Mouse (Mus musculus): ENCODE data around the gene Kcne1.

The Kcne1 gene

DNA sequence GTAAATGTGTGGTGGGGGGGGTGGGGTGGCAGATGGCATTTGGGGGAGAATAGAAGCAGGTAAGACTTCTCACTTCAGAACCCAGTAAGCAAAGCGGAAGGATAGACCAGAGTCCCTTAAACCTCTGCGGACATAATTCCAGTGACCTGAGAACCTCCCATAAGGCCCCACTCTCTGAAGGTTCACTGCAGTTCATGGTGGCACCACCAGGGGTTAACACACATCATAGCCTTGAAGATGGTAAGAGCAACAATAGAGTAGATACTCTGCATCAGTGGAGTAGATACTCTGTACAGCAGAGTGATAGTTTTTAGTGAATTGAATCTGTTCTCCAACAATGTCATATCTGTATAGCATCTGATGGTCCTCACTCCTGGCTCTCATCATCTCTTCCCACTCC lies 53.7 kb downstream of the Kcne1 start:
- DNase-seq (ENCODE audit: low spot score): peak; percentile 38

DNA sequence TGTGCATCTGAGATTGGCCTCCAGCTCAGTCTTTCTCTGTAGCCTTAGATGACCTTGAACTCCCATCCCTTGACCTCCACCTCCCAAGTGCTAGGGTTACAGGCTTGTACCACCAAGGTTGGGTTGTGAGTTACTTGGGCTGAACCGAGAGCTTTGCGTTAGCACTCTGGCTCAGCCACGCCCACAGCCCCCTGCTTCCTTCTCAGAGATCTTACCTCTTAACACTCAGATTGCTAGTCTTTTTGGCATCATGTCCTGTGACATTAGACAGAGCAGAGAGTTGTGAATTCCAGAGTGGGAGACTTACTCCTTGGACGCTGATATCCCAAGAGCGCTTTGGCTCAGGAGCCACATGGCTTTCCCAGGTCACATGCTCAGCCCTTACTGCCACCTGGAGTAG lies 56.8 kb downstream of the Kcne1 start:
- no peak for DNase-seq (ENCODE audit: low spot score)

DNA sequence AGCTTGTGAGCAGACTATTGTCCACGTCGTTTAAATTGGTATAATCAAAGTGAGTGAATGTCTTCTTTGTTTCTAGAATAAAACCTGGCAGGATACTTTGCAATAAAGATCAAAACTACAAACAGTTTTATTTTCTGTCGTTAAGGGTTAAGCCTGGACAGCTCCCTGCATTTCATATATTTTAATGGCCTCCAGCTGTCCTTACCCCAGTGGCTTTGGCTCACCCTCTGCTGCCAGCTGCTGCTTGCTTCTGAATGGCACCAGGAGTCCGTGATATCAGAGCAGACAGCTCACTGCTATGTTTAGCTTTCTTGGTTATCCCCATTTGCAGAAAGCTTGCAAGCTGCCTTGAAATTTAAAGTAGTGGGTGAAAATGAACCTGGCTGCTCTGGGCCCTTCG lies 57.3 kb downstream of the Kcne1 start:
- DNase-seq (ENCODE audit: low spot score): peak; percentile 33

DNA sequence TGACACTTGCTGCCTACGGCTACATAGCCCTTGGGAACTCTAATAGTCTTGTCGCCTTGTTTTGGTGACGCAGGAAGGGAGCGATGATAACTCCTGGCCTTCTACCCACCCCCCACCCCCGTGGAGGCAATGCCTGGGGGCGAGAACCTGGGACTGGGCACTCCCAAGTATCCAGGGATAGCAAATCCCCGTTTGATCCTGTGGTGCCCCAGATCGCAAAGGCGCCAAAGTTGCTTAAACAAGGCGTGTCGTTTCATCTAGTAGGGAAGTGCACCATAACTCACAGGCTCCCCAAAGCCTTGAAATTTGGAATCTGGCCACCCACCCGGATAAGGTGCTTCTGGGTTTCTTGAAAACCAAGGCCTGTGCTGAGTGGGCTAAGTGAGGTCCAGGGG lies 57.9 kb downstream of the Kcne1 start:
- peak; percentile 50 for DNase-seq (ENCODE audit: low spot score)

DNA sequence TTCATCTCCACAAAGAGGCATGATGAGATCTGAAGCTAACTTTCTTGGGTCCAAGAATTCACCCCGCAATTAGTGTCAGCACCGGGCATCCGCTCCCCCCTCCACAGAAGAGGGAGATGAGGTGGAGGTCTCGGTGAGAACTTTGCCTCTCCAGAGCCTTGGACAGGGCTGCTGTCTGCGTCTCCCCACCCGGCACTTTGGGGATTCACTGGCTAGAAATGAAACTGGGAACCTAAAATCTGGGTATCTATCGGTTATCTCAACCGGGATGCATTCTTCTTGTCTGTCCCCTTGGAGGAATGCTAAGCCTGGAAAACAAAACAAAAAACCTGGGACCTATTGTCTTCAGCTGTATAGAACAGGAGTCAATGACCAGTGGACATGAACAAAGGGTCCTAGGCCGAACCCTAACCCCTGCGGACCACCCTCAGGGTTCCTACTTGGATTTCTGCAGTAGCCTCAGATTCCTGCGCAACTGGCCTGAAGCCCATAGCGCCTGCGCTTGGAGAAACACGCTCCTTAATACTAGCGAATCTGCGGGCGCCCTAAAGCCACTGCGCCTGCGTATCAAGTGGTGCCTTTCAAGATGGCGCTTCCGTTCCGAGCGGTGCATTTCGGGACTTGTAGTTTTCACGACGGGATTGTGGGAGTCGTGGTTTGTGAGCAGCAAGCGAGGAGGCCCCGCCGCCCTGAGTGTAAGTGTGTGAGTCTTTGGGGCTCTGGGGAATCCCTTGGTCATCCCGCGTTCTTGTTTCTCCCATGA lies 58.4 kb downstream of the Kcne1 start, which contains the start of gene Smim11:
Gene Smim11, plus strand, starts transcription at position 638 of the 763 bp plus-strand sequence.
- peak; percentile 100 for DNase-seq (ENCODE audit: low spot score)

Data from embryo, embryonic 10.5 days (tissue).